Mouse (Mus musculus): ENCODE results near the gene Akap3. TPM values are rescaled to one million over a fixed set of nuclear protein-coding genes. Genes with fewer than 3 reads are reported as not detected.

The Akap3 gene
- 0.13 and 0.16 TPM in 2 replicates for total RNA-seq (2012; rRNA removed)

DNA sequence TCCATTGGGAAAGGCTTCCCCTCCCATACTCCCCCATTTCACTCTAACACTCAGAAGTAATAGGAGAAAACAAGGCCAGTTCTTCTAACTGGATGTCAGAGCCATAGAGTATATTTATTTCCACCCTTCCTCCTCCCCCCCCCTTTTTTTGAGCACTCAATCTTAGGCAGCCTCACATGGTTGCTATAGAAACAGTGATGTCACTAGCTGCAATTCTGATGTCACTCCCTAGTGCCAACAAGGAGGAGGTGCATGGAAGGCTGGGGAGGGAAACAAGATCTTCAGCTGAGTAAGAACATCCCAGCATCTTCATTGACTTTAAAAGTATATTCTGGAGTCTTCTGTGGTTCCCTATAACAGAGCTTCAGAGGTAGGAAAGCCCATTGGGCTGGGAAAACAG is at the start of gene Akap3:
Gene Akap3 (plus strand): TSS at position 218 of the 400 bp plus-strand sequence.
- no peak for DNase-seq (ENCODE audit: low read depth, low spot score)
- Histone ChIP-seq H3K9me3 (ENCODE audit: control insufficient read depth, insufficient read depth, low read depth, low read length) (no peaks in the 10 kb centered on the region), H3K4me3 (ENCODE audit: insufficient read depth in 1 of 2, low read depth in 1 of 2, low read length in 2 of 2, poor library complexity in 1 of 2, severe bottlenecking in 1 of 2) (no peak within 1 kb of the TSS), H3K27ac (ENCODE audit: insufficient read depth, low read depth, low read length, poor library complexity, severe bottlenecking) (no peak within 1 kb of the TSS), H3K4me1 (ENCODE audit: control insufficient read depth in 2 of 2, insufficient read depth in 2 of 2, low read length in 2 of 2, poor library complexity in 1 of 2) (peaks cover 0 to 2% of the 10 kb centered on the region in 2 experiments; a peak in 1 of 4 replicates), H3K9ac (ENCODE audit: insufficient read depth, low read depth, low read length, poor library complexity, severe bottlenecking) (no peak within 1 kb of the TSS), H3K36me3 (ENCODE audit: control insufficient read depth, insufficient read depth, low read length, poor library complexity, severe bottlenecking) (no peaks in the 10 kb centered on the region)
- no peak for TF ChIP-seq ZC3H11A (IDR thresholded peaks at IDR 0.05; ENCODE audit: borderline replicate concordance, low read depth, low read length)
- no peak for TF ChIP-seq ZNF384 (IDR thresholded peaks at IDR 0.05; ENCODE audit: low read depth, low read length)
- TF ChIP-seq MAFK (IDR thresholded peaks at IDR 0.05; ENCODE audit: insufficient read depth, low read depth, low read length): no peak
- in situ Hi-C loops (cut with MboI; ENCODE audit: low sequenced_read_pairs in 2 of 2, unreplicated experiment in 2 of 2): no loop called here

DNA sequence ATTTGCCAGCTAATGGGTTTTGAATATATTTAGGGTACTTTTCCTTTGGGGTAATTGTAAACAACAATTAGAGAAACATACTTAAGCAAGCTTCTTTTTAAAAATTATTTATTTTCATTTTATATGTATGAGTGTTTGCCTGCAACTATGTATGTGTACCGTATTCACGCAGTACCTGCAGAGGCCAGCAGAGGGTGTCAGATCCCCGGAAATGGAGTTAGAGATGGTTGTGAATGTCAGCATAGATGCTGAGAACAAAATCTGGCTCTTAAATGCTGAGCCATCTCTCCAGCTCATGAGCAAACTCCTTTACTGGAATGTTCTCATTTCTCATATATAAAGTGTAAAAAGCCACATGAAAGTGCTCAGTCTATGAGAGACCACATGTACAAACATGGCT is 46.1 kb upstream of the Akap3 start:
- peaks cover 1 to 8% of the 10 kb centered on the region in 2 experiments; a peak in 2 of 4 replicates for H3K4me1 ChIP-seq (ENCODE audit: control insufficient read depth in 2 of 2, insufficient read depth in 2 of 2, low read length in 2 of 2, poor library complexity in 1 of 2)
- in situ Hi-C loops (cut with MboI; ENCODE audit: low sequenced_read_pairs in 2 of 2, unreplicated experiment in 2 of 2): loop anchor here in 1 of 2 experiments (10.0 kb wide), 1 partner anchor 128 kb away; the partner anchor contains the start of genes D6Wsu163e and Rad51ap1
- TF ChIP-seq ZC3H11A (IDR thresholded peaks at IDR 0.05; ENCODE audit: borderline replicate concordance, low read depth, low read length): peak; percentile 91
- no peak for TF ChIP-seq MAFK (IDR thresholded peaks at IDR 0.05; ENCODE audit: insufficient read depth, low read depth, low read length)
- no peaks in the 10 kb centered on the region for H3K36me3 ChIP-seq (ENCODE audit: control insufficient read depth, insufficient read depth, low read length, poor library complexity, severe bottlenecking)
- peak; percentile 50 for DNase-seq (ENCODE audit: low read depth, low spot score)
- H3K9me3 ChIP-seq (ENCODE audit: control insufficient read depth, insufficient read depth, low read depth, low read length): no peaks in the 10 kb centered on the region
- H3K27ac ChIP-seq (ENCODE audit: insufficient read depth, low read depth, low read length, poor library complexity, severe bottlenecking): no peak overlapping the region
- H3K4me3 ChIP-seq (ENCODE audit: insufficient read depth in 1 of 2, low read depth in 1 of 2, low read length in 2 of 2, poor library complexity in 1 of 2, severe bottlenecking in 1 of 2): no peak overlapping the region
- no peak overlapping the region for H3K9ac ChIP-seq (ENCODE audit: insufficient read depth, low read depth, low read length, poor library complexity, severe bottlenecking)

DNA sequence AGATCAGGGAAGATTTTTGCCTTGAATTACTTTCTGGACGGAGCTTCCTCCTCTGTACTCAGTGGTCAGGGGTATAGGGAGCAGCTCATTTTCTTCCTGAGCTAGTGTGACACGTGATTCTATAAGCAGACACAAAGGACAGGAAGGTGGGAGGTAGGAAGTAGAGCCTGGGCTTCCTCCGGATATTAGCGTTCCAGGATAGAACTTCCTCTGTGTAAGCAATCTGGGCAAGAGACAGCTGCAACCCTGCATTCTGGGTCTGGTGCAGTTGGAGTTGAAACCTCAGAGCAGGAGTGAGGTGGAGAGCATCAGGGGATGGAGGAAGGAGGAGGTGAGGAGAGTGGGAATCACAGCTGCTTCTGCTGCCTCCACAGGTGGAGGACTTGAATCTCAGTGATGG is 44.8 kb upstream of the Akap3 start:
- no peak overlapping the region for H3K27ac ChIP-seq (ENCODE audit: insufficient read depth, low read depth, low read length, poor library complexity, severe bottlenecking)
- no peaks in the 10 kb centered on the region for H3K36me3 ChIP-seq (ENCODE audit: control insufficient read depth, insufficient read depth, low read length, poor library complexity, severe bottlenecking)
- no peak for TF ChIP-seq HCFC1 (IDR thresholded peaks at IDR 0.05; ENCODE audit: borderline replicate concordance, insufficient read depth, low read length)
- no peak for TF ChIP-seq ZC3H11A (IDR thresholded peaks at IDR 0.05; ENCODE audit: borderline replicate concordance, low read depth, low read length)
- no peak for TF ChIP-seq ZNF384 (IDR thresholded peaks at IDR 0.05; ENCODE audit: low read depth, low read length)
- no peak for TF ChIP-seq MAFK (IDR thresholded peaks at IDR 0.05; ENCODE audit: insufficient read depth, low read depth, low read length)
- TF ChIP-seq CHD2 (IDR thresholded peaks at IDR 0.05; ENCODE audit: low read depth, low read length): no peak
- in situ Hi-C loops (cut with MboI; ENCODE audit: low sequenced_read_pairs in 2 of 2, unreplicated experiment in 2 of 2): loop anchor here in 1 of 2 experiments (10.0 kb wide), 1 partner anchor 127 kb away; the partner anchor contains the start of genes D6Wsu163e and Rad51ap1
- 0 out of 4 replicates have a peak overlapping the region, but pooled peaks of 1 of the 2 experiments have one; percentile 6 for H3K4me3 ChIP-seq (ENCODE audit: insufficient read depth in 1 of 2, low read depth in 1 of 2, low read length in 2 of 2, poor library complexity in 1 of 2, severe bottlenecking in 1 of 2)
- no peak for DNase-seq (ENCODE audit: low read depth, low spot score)
- H3K9me3 ChIP-seq (ENCODE audit: control insufficient read depth, insufficient read depth, low read depth, low read length): no peaks in the 10 kb centered on the region
- H3K4me1 ChIP-seq (ENCODE audit: control insufficient read depth in 2 of 2, insufficient read depth in 2 of 2, low read length in 2 of 2, poor library complexity in 1 of 2): peaks cover 1 to 8% of the 10 kb centered on the region in 2 experiments; a peak in 2 of 4 replicates
- H3K9ac ChIP-seq (ENCODE audit: insufficient read depth, low read depth, low read length, poor library complexity, severe bottlenecking): no peak overlapping the region

DNA sequence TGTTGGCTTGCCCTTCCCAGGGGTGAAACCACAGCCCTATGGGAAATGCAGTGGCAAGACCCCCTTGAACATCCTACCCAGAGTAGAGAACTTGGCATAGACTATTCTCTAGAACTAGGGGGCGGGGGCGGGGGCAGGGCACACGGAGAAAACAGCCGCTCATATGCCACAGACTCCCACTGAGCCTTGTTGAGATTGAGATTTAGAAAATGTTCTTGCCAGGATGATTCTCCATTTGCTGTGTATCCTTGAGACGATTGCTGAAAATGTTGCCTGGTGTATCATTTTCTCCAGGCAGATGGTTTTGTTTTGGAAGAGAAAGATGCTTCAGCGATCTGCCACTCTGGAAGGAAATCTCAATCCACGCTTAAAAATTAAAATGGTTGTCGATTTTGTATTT is 44.3 kb upstream of the Akap3 start:
- Histone ChIP-seq H3K9me3 (ENCODE audit: control insufficient read depth, insufficient read depth, low read depth, low read length) (no peaks in the 10 kb centered on the region), H3K4me1 (ENCODE audit: control insufficient read depth in 2 of 2, insufficient read depth in 2 of 2, low read length in 2 of 2, poor library complexity in 1 of 2) (peaks cover 1 to 8% of the 10 kb centered on the region in 2 experiments; a peak in 2 of 4 replicates), H3K4me3 (ENCODE audit: insufficient read depth in 1 of 2, low read depth in 1 of 2, low read length in 2 of 2, poor library complexity in 1 of 2, severe bottlenecking in 1 of 2) (0 out of 4 replicates have a peak overlapping the region, but pooled peaks of 1 of the 2 experiments have one; percentile 6), H3K27ac (ENCODE audit: insufficient read depth, low read depth, low read length, poor library complexity, severe bottlenecking) (no peak overlapping the region), H3K9ac (ENCODE audit: insufficient read depth, low read depth, low read length, poor library complexity, severe bottlenecking) (no peak overlapping the region), H3K36me3 (ENCODE audit: control insufficient read depth, insufficient read depth, low read length, poor library complexity, severe bottlenecking) (no peaks in the 10 kb centered on the region)
- TF ChIP-seq HCFC1 (IDR thresholded peaks at IDR 0.05; ENCODE audit: borderline replicate concordance, insufficient read depth, low read length) (no peak), MAFK (IDR thresholded peaks at IDR 0.05; ENCODE audit: insufficient read depth, low read depth, low read length) (no peak), CHD2 (IDR thresholded peaks at IDR 0.05; ENCODE audit: low read depth, low read length) (no peak), ZNF384 (IDR thresholded peaks at IDR 0.05; ENCODE audit: low read depth, low read length) (no peak), ZC3H11A (IDR thresholded peaks at IDR 0.05; ENCODE audit: borderline replicate concordance, low read depth, low read length) (no peak)
- DNase-seq (ENCODE audit: low read depth, low spot score): no peak
- in situ Hi-C loops (cut with MboI; ENCODE audit: low sequenced_read_pairs in 2 of 2, unreplicated experiment in 2 of 2): loop anchor here in 1 of 2 experiments (10.0 kb wide), 1 partner anchor 126 kb away; the partner anchor contains the start of genes D6Wsu163e and Rad51ap1

DNA sequence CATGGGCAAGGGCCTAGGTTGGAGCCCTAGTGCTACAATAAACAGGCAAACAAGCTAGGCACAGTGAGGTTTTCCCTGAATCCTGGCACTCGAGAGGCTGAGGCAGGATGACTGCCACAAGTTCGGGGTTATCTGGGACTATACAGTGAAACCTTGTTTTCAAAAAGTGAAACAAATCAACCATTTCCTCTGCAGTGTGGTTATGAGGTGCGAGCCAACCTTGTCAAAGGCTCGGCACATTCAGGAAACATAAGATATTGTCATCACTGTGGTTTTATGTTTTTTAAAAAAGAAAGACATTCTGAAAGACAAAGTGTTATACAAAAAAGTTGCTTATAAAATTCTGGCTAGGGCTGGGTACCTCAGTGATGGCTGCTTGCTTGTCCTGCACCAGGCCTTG is 41.4 kb upstream of the Akap3 start:
- no peaks in the 10 kb centered on the region for H3K36me3 ChIP-seq (ENCODE audit: control insufficient read depth, insufficient read depth, low read length, poor library complexity, severe bottlenecking)
- peaks cover 6 to 16% of the 10 kb centered on the region in 2 experiments; a peak in 3 of 4 replicates for H3K4me1 ChIP-seq (ENCODE audit: control insufficient read depth in 2 of 2, insufficient read depth in 2 of 2, low read length in 2 of 2, poor library complexity in 1 of 2)
- DNase-seq (ENCODE audit: low read depth, low spot score): no peak
- H3K27ac ChIP-seq (ENCODE audit: insufficient read depth, low read depth, low read length, poor library complexity, severe bottlenecking): no peak overlapping the region
- no peaks in the 10 kb centered on the region for H3K9me3 ChIP-seq (ENCODE audit: control insufficient read depth, insufficient read depth, low read depth, low read length)
- no peak for TF ChIP-seq ZNF384 (IDR thresholded peaks at IDR 0.05; ENCODE audit: low read depth, low read length)
- no peak for TF ChIP-seq HCFC1 (IDR thresholded peaks at IDR 0.05; ENCODE audit: borderline replicate concordance, insufficient read depth, low read length)
- TF ChIP-seq CHD2 (IDR thresholded peaks at IDR 0.05; ENCODE audit: low read depth, low read length): no peak
- no peak overlapping the region for H3K9ac ChIP-seq (ENCODE audit: insufficient read depth, low read depth, low read length, poor library complexity, severe bottlenecking)
- H3K4me3 ChIP-seq (ENCODE audit: insufficient read depth in 1 of 2, low read depth in 1 of 2, low read length in 2 of 2, poor library complexity in 1 of 2, severe bottlenecking in 1 of 2): no peak overlapping the region
- in situ Hi-C loops (cut with MboI; ENCODE audit: low sequenced_read_pairs in 2 of 2, unreplicated experiment in 2 of 2): no loop called here

Measured in ES-E14 (cell line).